ENCODE assay signal across 8 mouse cellular contexts in the genomic region with DNA sequence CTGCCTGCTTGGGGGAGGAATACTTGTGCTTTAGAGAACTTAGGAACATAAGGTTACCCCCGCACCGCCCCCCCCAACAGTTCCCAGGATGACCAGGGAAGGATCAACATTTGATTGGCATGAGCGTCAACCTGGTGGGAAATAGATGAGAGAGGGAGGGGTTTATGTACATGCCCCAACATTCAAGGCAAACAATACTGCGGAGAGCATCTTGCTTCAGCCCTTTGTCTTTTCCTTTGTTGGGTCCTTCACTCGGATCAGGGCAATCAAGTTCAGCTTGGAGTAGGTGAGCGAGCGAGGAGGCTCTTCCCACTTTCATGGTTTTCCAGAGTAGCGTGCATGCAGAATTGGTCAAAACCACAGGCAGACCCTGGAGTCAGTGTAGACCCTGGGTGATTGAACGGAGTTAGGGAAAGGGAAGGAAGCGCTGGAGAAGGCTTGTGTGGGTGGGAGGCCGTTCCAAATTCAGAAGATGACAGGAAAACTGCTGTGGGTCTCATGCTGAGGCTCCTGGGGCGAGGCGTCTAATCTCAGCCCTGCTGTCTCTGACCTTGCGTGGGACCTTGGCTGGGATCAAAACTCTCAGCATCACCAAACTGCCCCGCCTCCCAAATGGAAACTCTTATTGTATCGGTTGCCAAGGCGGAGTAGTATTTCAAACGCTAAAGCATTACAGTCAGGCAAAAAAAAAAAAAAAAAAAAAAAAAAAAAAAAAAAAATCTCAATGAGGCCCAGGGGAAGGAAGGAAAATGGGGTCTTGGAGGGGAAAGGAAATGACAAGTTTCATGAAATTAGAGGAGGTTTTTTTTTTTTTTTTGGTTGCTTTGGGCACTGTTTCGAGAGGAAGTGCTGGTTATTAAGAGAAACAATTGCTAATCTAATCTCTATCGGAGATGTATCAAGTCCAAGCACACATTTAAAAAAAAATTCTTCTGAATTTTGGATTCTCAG.
DNase-seq lines count a peak whose midpoint lies in the region; ATAC-seq and TF ChIP-seq lines count a peak whose summit lies in the region.

No protein-coding gene starts in this region.

- peak overlapping the region; percentile 47; the same call in 1 of the 2 replicates for H3K27ac ChIP-seq in heart, embryonic 10.5 days
- no peak overlapping the region for H3K27ac ChIP-seq in stomach, postnatal 0 days (replicated peaks)
- no peak overlapping the region for H3K27ac ChIP-seq in left cerebral cortex, adult 2 months

- no peaks in the 10 kb centered on the region for H3K9me3 ChIP-seq in heart, embryonic 10.5 days
- H3K9me3 ChIP-seq in megakaryocyte, embryonic 14.5 days, result peaks cover 20% of the 10 kb centered on the region
- no peaks in the 10 kb centered on the region for H3K9me3 ChIP-seq in stomach, postnatal 0 days (ENCODE audit: control insufficient read depth, low read length)

- TF ChIP-seq CTCF in stomach, postnatal 0 days (IDR thresholded peaks at IDR 0.05; ENCODE audit: low read depth), result no peak
- TF ChIP-seq CTCF in left cerebral cortex, adult 2 months (IDR thresholded peaks at IDR 0.05), result no peak

- TF ChIP-seq EP300 in stomach, postnatal 0 days (optimal IDR thresholded peaks at IDR 0.05), result no peak

- no peaks in the 10 kb centered on the region; the same call in 1 of the 2 replicates for H3K27me3 ChIP-seq in heart, embryonic 10.5 days (ENCODE audit: insufficient read depth, poor library complexity, severe bottlenecking)
- peaks cover 17% of the 10 kb centered on the region for H3K27me3 ChIP-seq in megakaryocyte, embryonic 14.5 days (replicated peaks)
- H3K27me3 ChIP-seq in stomach, postnatal 0 days (ENCODE audit: control insufficient read depth, insufficient read depth, low read length), result no peaks in the 10 kb centered on the region

- H3K4me1 ChIP-seq in heart, embryonic 10.5 days, result peaks cover 22% of the 10 kb centered on the region
- H3K4me1 ChIP-seq in megakaryocyte, embryonic 14.5 days, result peaks cover 20% of the 10 kb centered on the region
- no peaks in the 10 kb centered on the region for H3K4me1 ChIP-seq in stomach, postnatal 0 days (replicated peaks; ENCODE audit: control insufficient read depth, insufficient read depth)

- H3K9ac ChIP-seq in stomach, postnatal 0 days (ENCODE audit: low read length), result no peak overlapping the region

- H3K36me3 ChIP-seq in heart, embryonic 10.5 days, result no peaks in the 10 kb centered on the region
- H3K36me3 ChIP-seq in megakaryocyte, embryonic 14.5 days (replicated peaks; ENCODE audit: low read length), result no peaks in the 10 kb centered on the region
- no peaks in the 10 kb centered on the region for H3K36me3 ChIP-seq in stomach, postnatal 0 days (ENCODE audit: control insufficient read depth, insufficient read depth, low read length)

- 21% methylated on average over 20 of the region's 20 CpGs for WGBS in heart, embryonic 10.5 days
- 26% methylated on average over 20 of the region's 20 CpGs for WGBS in stomach, postnatal 0 days

- intact Hi-C loops in left cerebral cortex, adult 2 months (cut with DNase I), result loop anchor here (5.0 kb wide), 1 partner anchor 111 kb away; the partner anchor contains the start of gene Egr2

- peak; percentile 75 for DNase-seq in R1 (ENCODE audit: low read depth, low spot score)
- peak; percentile 32 for DNase-seq in embryo, embryonic 10 days (ENCODE audit: low spot score)
- DNase-seq in heart, embryonic 10.5 days (ENCODE audit: low spot score), result no peak
- DNase-seq in kidney, postnatal 10 days, result peak; percentile 72
- no peak for DNase-seq in stomach, postnatal 0 days (ENCODE audit: low spot score)
- DNase-seq in layer of hippocampus, adult 9-11 months, result no peak
- no peak for DNase-seq in left cerebral cortex, adult 2 months (ENCODE audit: extremely low spot score in 1 of 2, low spot score in 2 of 2)

- peak overlapping the region; percentile 38 for H3K4me2 ChIP-seq in stomach, postnatal 0 days (replicated peaks; ENCODE audit: low read depth)

- H3K4me3 ChIP-seq in heart, embryonic 10.5 days, result peak overlapping the region; percentile 46
- H3K4me3 ChIP-seq in megakaryocyte, embryonic 14.5 days (replicated peaks), result peak overlapping the region; percentile 85
- H3K4me3 ChIP-seq in stomach, postnatal 0 days (ENCODE audit: low read depth, low read length), result peak overlapping the region; percentile 17; the same call in 1 of the 2 replicates
- no peak overlapping the region for H3K4me3 ChIP-seq in left cerebral cortex, adult 2 months

- no peak for ATAC-seq in stomach, postnatal 0 days (ENCODE audit: low FRiP score, low TSS enrichment)

Comparison
In these comparisons a context has a peak if more than half of its experiments do, and no peak if none do; other contexts are left out.
1. DNase-seq: peak in R1 (single experiment), embryo, embryonic 10 days (single experiment) and kidney, postnatal 10 days (single experiment); none in heart, embryonic 10.5 days (single experiment), stomach, postnatal 0 days (single experiment), layer of hippocampus, adult 9-11 months (single experiment) and left cerebral cortex, adult 2 months (0 of 2).